Mouse (Mus musculus): ENCODE measurements around the gene Sgk2.

GRCm38 (mm10) chr2:163001071-163001470 lies 13.9 kb downstream of the Sgk2 start:
- TF ChIP-seq POLR2A (IDR thresholded peaks at IDR 0.05; ENCODE audit: borderline replicate concordance, low read depth, low read length): no peak
- no peak for TF ChIP-seq CTCF (IDR thresholded peaks at IDR 0.05; ENCODE audit: low read depth, low read length)
